Mouse (Mus musculus): ENCODE measurements around the gene Dhps. TPM values are rescaled to one million over a fixed set of nuclear protein-coding genes. Genes with fewer than 3 reads are reported as not detected.
"Not testable (repeated sequence)": the region's sequence is repeated elsewhere in the genome, so short reads cannot be mapped to it uniquely, and the experiment has no call there.

Gene Dhps
- polyA plus RNA-seq, 1 experiment from 2014 or later, result 40.2 TPM

GRCm38 (mm10) chr8:85076001-85076400 lies 4.4 kb downstream of the Dhps start:
- Histone ChIP-seq H3K4me1 (replicated peaks; ENCODE audit: control insufficient read depth, insufficient read depth) (peaks cover 4% of the 10 kb centered on the region; the same call in 1 of the 2 replicates), H3K36me3 (ENCODE audit: control insufficient read depth, insufficient read depth, low read length) (peaks cover 11% of the 10 kb centered on the region; the same call in 1 of the 2 replicates), H3K27ac (replicated peaks) (no peak overlapping the region), H3K4me3 (ENCODE audit: low read depth, low read length) (no peak overlapping the region), H3K9ac (ENCODE audit: low read length) (no peak overlapping the region), H3K4me2 (replicated peaks; ENCODE audit: low read depth) (no peak overlapping the region), H3K9me3 (ENCODE audit: control insufficient read depth, low read length) (no peaks in the 10 kb centered on the region), H3K27me3 (ENCODE audit: control insufficient read depth, insufficient read depth, low read length) (no peaks in the 10 kb centered on the region)
- peak; percentile 55 for DNase-seq (ENCODE audit: low spot score)
- WGBS, result 75% methylated on average over 9 of the region's 9 CpGs
- no peak for ATAC-seq (ENCODE audit: low FRiP score, low TSS enrichment)
- no peak for TF ChIP-seq EP300 (optimal IDR thresholded peaks at IDR 0.05)
- TF ChIP-seq CTCF (IDR thresholded peaks at IDR 0.05; ENCODE audit: low read depth), result peak; percentile 68

GRCm38 (mm10) chr8:85076993-85077392 lies 5.4 kb downstream of the Dhps start:
- no peak overlapping the region for H3K27ac ChIP-seq (replicated peaks)
- H3K27me3 ChIP-seq (ENCODE audit: control insufficient read depth, insufficient read depth, low read length), result no peaks in the 10 kb centered on the region
- H3K9me3 ChIP-seq (ENCODE audit: control insufficient read depth, low read length), result no peaks in the 10 kb centered on the region
- H3K4me1 ChIP-seq (replicated peaks; ENCODE audit: control insufficient read depth, insufficient read depth), result peaks cover 2% of the 10 kb centered on the region; the same call in 1 of the 2 replicates
- TF ChIP-seq CTCF (IDR thresholded peaks at IDR 0.05; ENCODE audit: low read depth), result peak; percentile 97
- TF ChIP-seq EP300 (optimal IDR thresholded peaks at IDR 0.05), result no peak
- no peak overlapping the region for H3K4me3 ChIP-seq (ENCODE audit: low read depth, low read length)
- peak; percentile 45; the same call in 1 of the 2 replicates for ATAC-seq (ENCODE audit: low FRiP score, low TSS enrichment)
- H3K36me3 ChIP-seq (ENCODE audit: control insufficient read depth, insufficient read depth, low read length), result peaks cover 11% of the 10 kb centered on the region; the same call in 1 of the 2 replicates
- peak; percentile 83 for DNase-seq (ENCODE audit: low spot score)
- no peak overlapping the region for H3K4me2 ChIP-seq (replicated peaks; ENCODE audit: low read depth)
- WGBS, result 0% methylated on average over 2 of the region's 2 CpGs
- H3K9ac ChIP-seq (ENCODE audit: low read length), result no peak overlapping the region

GRCm38 (mm10) chr8:85080214-85080531 lies 8.6 kb downstream of the Dhps start:
- H3K36me3 ChIP-seq (ENCODE audit: control insufficient read depth, insufficient read depth, low read length), result peaks cover 7% of the 10 kb centered on the region; the same call in 1 of the 2 replicates
- peaks cover 5% of the 10 kb centered on the region; the same call in 1 of the 2 replicates for H3K4me1 ChIP-seq (replicated peaks; ENCODE audit: control insufficient read depth, insufficient read depth)
- no peak for ATAC-seq (ENCODE audit: low FRiP score, low TSS enrichment)
- H3K9ac ChIP-seq (ENCODE audit: low read length), result peak overlapping the region; percentile 76
- H3K27me3 ChIP-seq (ENCODE audit: control insufficient read depth, insufficient read depth, low read length), result no peaks in the 10 kb centered on the region
- H3K4me3 ChIP-seq (ENCODE audit: low read depth, low read length), result peak overlapping the region; percentile 85
- H3K4me2 ChIP-seq (replicated peaks; ENCODE audit: low read depth), result peak overlapping the region; percentile 86
- peak overlapping the region; percentile 78 for H3K27ac ChIP-seq (replicated peaks)
- no peaks in the 10 kb centered on the region for H3K9me3 ChIP-seq (ENCODE audit: control insufficient read depth, low read length)
- TF ChIP-seq CTCF (IDR thresholded peaks at IDR 0.05; ENCODE audit: low read depth) (no peak), EP300 (optimal IDR thresholded peaks at IDR 0.05) (no peak)
- no peak for DNase-seq (ENCODE audit: low spot score)
- under 1% methylated on average over 25 of the region's 25 CpGs for WGBS

GRCm38 (mm10) chr8:85080532-85081215 lies 9.1 kb downstream of the Dhps start, which contains the start of gene Wdr83os:
Gene Wdr83os (plus strand): TSS chr8:85080740.
- Histone ChIP-seq H3K4me3 (ENCODE audit: low read depth, low read length) (peak within 1 kb of the TSS; percentile 85), H3K4me2 (replicated peaks; ENCODE audit: low read depth) (peak within 1 kb of the TSS; percentile 86), H3K9me3 (ENCODE audit: control insufficient read depth, low read length) (no peaks in the 10 kb centered on the region), H3K4me1 (replicated peaks; ENCODE audit: control insufficient read depth, insufficient read depth) (peaks cover 5% of the 10 kb centered on the region; the same call in 1 of the 2 replicates), H3K27ac (replicated peaks) (peak within 1 kb of the TSS; percentile 78), H3K36me3 (ENCODE audit: control insufficient read depth, insufficient read depth, low read length) (peaks cover 4% of the 10 kb centered on the region; the same call in 1 of the 2 replicates), H3K9ac (ENCODE audit: low read length) (peak within 1 kb of the TSS; percentile 76), H3K27me3 (ENCODE audit: control insufficient read depth, insufficient read depth, low read length) (no peaks in the 10 kb centered on the region)
- TF ChIP-seq EP300 (optimal IDR thresholded peaks at IDR 0.05), result no peak
- TF ChIP-seq CTCF (IDR thresholded peaks at IDR 0.05; ENCODE audit: low read depth), result no peak
- DNase-seq (ENCODE audit: low spot score), result peak; percentile 60
- WGBS, result under 1% methylated on average over 30 of the region's 30 CpGs
- ATAC-seq (ENCODE audit: low FRiP score, low TSS enrichment), result peak; percentile 11

- Histone ChIP-seq H3K27ac (replicated peaks) (peak within 1 kb of the TSS; percentile 78), H3K9me3 (ENCODE audit: control insufficient read depth, low read length) (no peaks in the 10 kb centered on the region), H3K4me1 (replicated peaks; ENCODE audit: control insufficient read depth, insufficient read depth) (peaks cover 5% of the 10 kb centered on the region; the same call in 1 of the 2 replicates), H3K27me3 (ENCODE audit: control insufficient read depth, insufficient read depth, low read length) (no peaks in the 10 kb centered on the region), H3K9ac (ENCODE audit: low read length) (peak within 1 kb of the TSS; percentile 76), H3K36me3 (ENCODE audit: control insufficient read depth, insufficient read depth, low read length) (peaks cover 2% of the 10 kb centered on the region; the same call in 1 of the 2 replicates), H3K4me2 (replicated peaks; ENCODE audit: low read depth) (peak within 1 kb of the TSS; percentile 86), H3K4me3 (ENCODE audit: low read depth, low read length) (peak within 1 kb of the TSS; percentile 85)
- DNase-seq (ENCODE audit: low spot score) (peak; percentile 61), ATAC-seq (ENCODE audit: low FRiP score, low TSS enrichment) (peak; percentile 34)
- WGBS, result 0% methylated on average over 9 of the region's 9 CpGs
- TF ChIP-seq CTCF (IDR thresholded peaks at IDR 0.05; ENCODE audit: low read depth), result no peak
- no peak for TF ChIP-seq EP300 (optimal IDR thresholded peaks at IDR 0.05)
Observed at GRCm38 (mm10) chr8:85081216-85081555, 9.6 kb downstream of the Dhps start, which contains the start of gene Wdr83. Gene Wdr83 (minus strand): TSS chr8:85081306.

GRCm38 (mm10) chr8:85082169-85082568 lies 10.6 kb downstream of the Dhps start:
- not testable (repeated sequence) for H3K4me3 ChIP-seq (ENCODE audit: low read depth, low read length); ATAC-seq (ENCODE audit: low FRiP score, low TSS enrichment); H3K4me2 ChIP-seq (replicated peaks; ENCODE audit: low read depth); DNase-seq (ENCODE audit: low spot score); H3K9me3 ChIP-seq (ENCODE audit: control insufficient read depth, low read length); H3K27me3 ChIP-seq (ENCODE audit: control insufficient read depth, insufficient read depth, low read length); H3K27ac ChIP-seq (replicated peaks); H3K36me3 ChIP-seq (ENCODE audit: control insufficient read depth, insufficient read depth, low read length); H3K4me1 ChIP-seq (replicated peaks; ENCODE audit: control insufficient read depth, insufficient read depth); H3K9ac ChIP-seq (ENCODE audit: low read length)
- WGBS, result 82% methylated on average over 4 of the region's 4 CpGs

Measured in stomach, postnatal 0 days (tissue).